Mouse (Mus musculus) liver, adult 2 months (tissue): ENCODE measurements around the gene 0610037L13Rik.

Experiments
- CTCF ChIP-seq: fragments of 200-500 bp; IDR thresholded peaks from 2 replicates; pipeline ENCODE4 v1.5.1; 2011; ENCODE audit warnings: low read depth, low read length, control low read depth
- POLR2A ChIP-seq: fragments of 200-500 bp; IDR thresholded peaks from 2 replicates; pipeline ENCODE4 v1.6.1; 2011; ENCODE audit warnings: low read length, control low read depth; ENCODE audit not compliant: insufficient read depth; ENCODE audit errors: extremely low read depth

- TF ChIP-seq CTCF (no peak), POLR2A (no peak)
These were observed 38.7 kb downstream of the 0610037L13Rik start for GRCm38 (mm10) chr4:107928269-107928668.
